Mouse (Mus musculus): ENCODE measurements around the gene Samd1. TPM values are rescaled to one million over a fixed set of nuclear protein-coding genes. Genes with fewer than 3 reads are reported as not detected.

Samd1 gene
- polyA plus RNA-seq, 1 experiment from 2014 or later = 15.4 TPM

- H3K27me3 ChIP-seq (replicated peaks; ENCODE audit: control insufficient read depth, insufficient read depth, low read length) = no peaks in the 10 kb centered on the region
- peak overlapping the region; percentile 81 for H3K4me2 ChIP-seq (ENCODE audit: low read length)
- DNase-seq (ENCODE audit: low spot score) (no peak), ATAC-seq (replicated peaks; ENCODE audit: low FRiP score, low TSS enrichment, low read depth) (0 out of 2 replicates have a peak, but pooled peaks have one; percentile 0)
- peaks cover 17% of the 10 kb centered on the region for H3K4me1 ChIP-seq (replicated peaks; ENCODE audit: control insufficient read depth, insufficient read depth, low read length)
- peak overlapping the region; percentile 79; the same call in 1 of the 2 replicates for H3K9ac ChIP-seq (ENCODE audit: low read length)
- 19% methylated on average over 12 of the region's 12 CpGs for WGBS
- H3K27ac ChIP-seq (ENCODE audit: low read depth) = no peak overlapping the region
- peaks cover 55% of the 10 kb centered on the region for H3K36me3 ChIP-seq (ENCODE audit: control insufficient read depth, insufficient read depth, low read length)
- peak overlapping the region; percentile 76 for H3K4me3 ChIP-seq (ENCODE audit: low read depth, low read length)
- H3K9me3 ChIP-seq (ENCODE audit: control insufficient read depth, low read length) = no peaks in the 10 kb centered on the region
These were observed 1.5 kb upstream of the Samd1 start for GRCm38 (mm10) chr8:83995973-83996372.

GRCm38 (mm10) chr8:83996567-83997505, 636 bp upstream of the Samd1 start:
- peak overlapping the region; percentile 79 for H3K9ac ChIP-seq (ENCODE audit: low read length)
- H3K27ac ChIP-seq (ENCODE audit: low read depth) = peak overlapping the region; percentile 97
- H3K4me3 ChIP-seq (ENCODE audit: low read depth, low read length) = peak overlapping the region; percentile 76
- DNase-seq (ENCODE audit: low spot score) = peak; percentile 90
- 0% methylated on average over 47 of the region's 103 CpGs for WGBS
- H3K27me3 ChIP-seq (replicated peaks; ENCODE audit: control insufficient read depth, insufficient read depth, low read length) = no peaks in the 10 kb centered on the region
- H3K9me3 ChIP-seq (ENCODE audit: control insufficient read depth, low read length) = no peaks in the 10 kb centered on the region
- peaks cover 17% of the 10 kb centered on the region for H3K4me1 ChIP-seq (replicated peaks; ENCODE audit: control insufficient read depth, insufficient read depth, low read length)
- peak; percentile 78 for ATAC-seq (replicated peaks; ENCODE audit: low FRiP score, low TSS enrichment, low read depth)
- peaks cover 51% of the 10 kb centered on the region for H3K36me3 ChIP-seq (ENCODE audit: control insufficient read depth, insufficient read depth, low read length)
- peak overlapping the region; percentile 81 for H3K4me2 ChIP-seq (ENCODE audit: low read length)

- Histone ChIP-seq H3K27ac (ENCODE audit: low read depth) (peak overlapping the region; percentile 97), H3K4me3 (ENCODE audit: low read depth, low read length) (peak overlapping the region; percentile 76), H3K9ac (ENCODE audit: low read length) (peak overlapping the region; percentile 62), H3K4me1 (replicated peaks; ENCODE audit: control insufficient read depth, insufficient read depth, low read length) (peaks cover 17% of the 10 kb centered on the region), H3K4me2 (ENCODE audit: low read length) (peak overlapping the region; percentile 68), H3K36me3 (ENCODE audit: control insufficient read depth, insufficient read depth, low read length) (peaks cover 43% of the 10 kb centered on the region), H3K9me3 (ENCODE audit: control insufficient read depth, low read length) (no peaks in the 10 kb centered on the region), H3K27me3 (replicated peaks; ENCODE audit: control insufficient read depth, insufficient read depth, low read length) (no peaks in the 10 kb centered on the region)
- WGBS = 1% methylated on average over 80 of the region's 92 CpGs
- ATAC-seq (replicated peaks; ENCODE audit: low FRiP score, low TSS enrichment, low read depth) (no peak), DNase-seq (ENCODE audit: low spot score) (peak; percentile 85)
These were observed 972 bp downstream of the Samd1 start for GRCm38 (mm10) chr8:83998231-83999056.

GRCm38 (mm10) chr8:83999057-83999705, 1.7 kb downstream of the Samd1 start:
- H3K4me3 ChIP-seq (ENCODE audit: low read depth, low read length) = peak overlapping the region; percentile 76
- no peak for ATAC-seq (replicated peaks; ENCODE audit: low FRiP score, low TSS enrichment, low read depth)
- H3K36me3 ChIP-seq (ENCODE audit: control insufficient read depth, insufficient read depth, low read length) = peaks cover 36% of the 10 kb centered on the region
- H3K9ac ChIP-seq (ENCODE audit: low read length) = peak overlapping the region; percentile 62
- H3K9me3 ChIP-seq (ENCODE audit: control insufficient read depth, low read length) = no peaks in the 10 kb centered on the region
- WGBS = 63% methylated on average over 16 of the region's 16 CpGs
- no peak overlapping the region for H3K27ac ChIP-seq (ENCODE audit: low read depth)
- DNase-seq (ENCODE audit: low spot score) = no peak
- H3K4me2 ChIP-seq (ENCODE audit: low read length) = peak overlapping the region; percentile 68
- H3K4me1 ChIP-seq (replicated peaks; ENCODE audit: control insufficient read depth, insufficient read depth, low read length) = peaks cover 20% of the 10 kb centered on the region
- H3K27me3 ChIP-seq (replicated peaks; ENCODE audit: control insufficient read depth, insufficient read depth, low read length) = no peaks in the 10 kb centered on the region

GRCm38 (mm10) chr8:83999825-84000224, 2.4 kb downstream of the Samd1 start:
- Histone ChIP-seq H3K36me3 (ENCODE audit: control insufficient read depth, insufficient read depth, low read length) (peaks cover 30% of the 10 kb centered on the region), H3K9ac (ENCODE audit: low read length) (no peak overlapping the region), H3K27me3 (replicated peaks; ENCODE audit: control insufficient read depth, insufficient read depth, low read length) (no peaks in the 10 kb centered on the region), H3K4me2 (ENCODE audit: low read length) (no peak overlapping the region), H3K4me1 (replicated peaks; ENCODE audit: control insufficient read depth, insufficient read depth, low read length) (peaks cover 21% of the 10 kb centered on the region), H3K9me3 (ENCODE audit: control insufficient read depth, low read length) (no peaks in the 10 kb centered on the region), H3K4me3 (ENCODE audit: low read depth, low read length) (no peak overlapping the region), H3K27ac (ENCODE audit: low read depth) (no peak overlapping the region)
- ATAC-seq (replicated peaks; ENCODE audit: low FRiP score, low TSS enrichment, low read depth) (no peak), DNase-seq (ENCODE audit: low spot score) (no peak)
- WGBS = 95% methylated on average over 2 of the region's 2 CpGs

- no peak within 1 kb of the TSS for H3K4me2 ChIP-seq (ENCODE audit: low read length)
- H3K27me3 ChIP-seq (replicated peaks; ENCODE audit: control insufficient read depth, insufficient read depth, low read length) = no peaks in the 10 kb centered on the region
- H3K4me1 ChIP-seq (replicated peaks; ENCODE audit: control insufficient read depth, insufficient read depth, low read length) = peaks cover 19% of the 10 kb centered on the region
- no peak within 1 kb of the TSS for H3K27ac ChIP-seq (ENCODE audit: low read depth)
- peaks cover 26% of the 10 kb centered on the region for H3K36me3 ChIP-seq (ENCODE audit: control insufficient read depth, insufficient read depth, low read length)
- H3K9me3 ChIP-seq (ENCODE audit: control insufficient read depth, low read length) = no peaks in the 10 kb centered on the region
- ATAC-seq (replicated peaks; ENCODE audit: low FRiP score, low TSS enrichment, low read depth) (no peak), DNase-seq (ENCODE audit: low spot score) (no peak)
- 43% methylated on average over 61 of the region's 61 CpGs for WGBS
- no peak within 1 kb of the TSS for H3K4me3 ChIP-seq (ENCODE audit: low read depth, low read length)
- H3K9ac ChIP-seq (ENCODE audit: low read length) = no peak within 1 kb of the TSS
These were observed 4.0 kb downstream of the Samd1 start, which contains the start of gene 1700067K01Rik for GRCm38 (mm10) chr8:84001281-84002000. TSS of gene 1700067K01Rik (plus strand) at chr8:84001502.

GRCm38 (mm10) chr8:84002957-84003611, 5.6 kb downstream of the Samd1 start:
- Histone ChIP-seq H3K9me3 (ENCODE audit: control insufficient read depth, low read length) (no peaks in the 10 kb centered on the region), H3K4me2 (ENCODE audit: low read length) (no peak overlapping the region), H3K36me3 (ENCODE audit: control insufficient read depth, insufficient read depth, low read length) (peaks cover 26% of the 10 kb centered on the region), H3K27me3 (replicated peaks; ENCODE audit: control insufficient read depth, insufficient read depth, low read length) (no peaks in the 10 kb centered on the region), H3K4me1 (replicated peaks; ENCODE audit: control insufficient read depth, insufficient read depth, low read length) (peaks cover 19% of the 10 kb centered on the region), H3K27ac (ENCODE audit: low read depth) (no peak overlapping the region), H3K4me3 (ENCODE audit: low read depth, low read length) (no peak overlapping the region), H3K9ac (ENCODE audit: low read length) (no peak overlapping the region)
- 69% methylated on average over 12 of the region's 12 CpGs for WGBS
- DNase-seq (ENCODE audit: low spot score) = no peak
- ATAC-seq (replicated peaks; ENCODE audit: low FRiP score, low TSS enrichment, low read depth) = no peak

All from intestine, embryonic 14.5 days (tissue).